Mouse (Mus musculus) lung, embryonic 14.5 days (tissue): ENCODE data around the gene Ptchd3. TPM values are rescaled to one million over a fixed set of nuclear protein-coding genes. Genes with fewer than 3 reads are reported as not detected.

Experiments used
- ATAC-seq: fragments of 200-750 bp; cut with Nextera tagmentation; 2 replicates; pipeline ENCODE4 v1.8.0; 2017; ENCODE audit warnings: mild to moderate bottlenecking, moderate TSS enrichment, moderate library complexity; ENCODE audit not compliant: insufficient read depth
- DNase-seq: peaks from one replicate; pipeline ENCODE4 v3.0.0-alpha.2; 2015
- H3K27ac ChIP-seq: fragments of 300-500 bp; sonication (generic); 2 replicates; pipeline ENCODE4 v1.5.1; 2014; ENCODE audit warnings: low read depth, mild to moderate bottlenecking, moderate library complexity
- H3K27me3 ChIP-seq: fragments of 300-500 bp; sonication (generic); 2 replicates; pipeline ENCODE4 v1.6.1; 2014; ENCODE audit warnings: low read length, control low read depth; ENCODE audit not compliant: insufficient read depth
- H3K36me3 ChIP-seq: fragments of 300-500 bp; sonication (generic); 2 replicates; pipeline ENCODE4 v1.6.1; 2014; ENCODE audit warnings: control low read depth; ENCODE audit not compliant: insufficient read depth
- H3K4me1 ChIP-seq: fragments of 300-500 bp; sonication (generic); 2 replicates; pipeline ENCODE4 v1.6.1; 2014; ENCODE audit warnings: antibody characterized with exemption, control low read depth; ENCODE audit not compliant: insufficient read depth
- H3K4me2 ChIP-seq: fragments of 300-500 bp; sonication (generic); 2 replicates; pipeline ENCODE4 v1.6.1; 2014; ENCODE audit warnings: mild to moderate bottlenecking
- H3K4me3 ChIP-seq: fragments of 300-500 bp; sonication (generic); 2 replicates; pipeline ENCODE4 v1.5.1; 2014; ENCODE audit warnings: low read depth, low read length
- H3K9ac ChIP-seq: fragments of 300-500 bp; sonication (generic); 2 replicates; pipeline ENCODE4 v1.6.1; 2014
- H3K9me3 ChIP-seq: fragments of 300-500 bp; sonication (generic); 2 replicates; pipeline ENCODE4 v1.6.1; 2016; ENCODE audit warnings: low read depth, low read length, control low read depth
- CTCF ChIP-seq: IDR thresholded peaks from 2 replicates; pipeline ENCODE4 v1.5.1; 2016; ENCODE audit warnings: antibody characterized with exemption, low read depth
- WGBS: fragments of 180-500 bp; shearing (Covaris S2); extraction: QIAGEN DNeasy Blood & Tissue Kit; methylation state at CpG from one replicate; pipeline ENCODE4 v1.1.7; 2014; 5-methylcytosine and 5-hydroxymethylcytosine counted together
- polyA plus RNA-seq: library from polyadenylated mRNA; unstranded; fragments of >200 nt; fragmentation: Nextera tagmentation; extraction: Ambion mirVana; gene quantifications from 2 replicates; pipeline ENCODE4 v1.2.1, GENCODE M21; 2014

Gene Ptchd3
- polyA plus RNA-seq, 1 experiment from 2014 or later: not detected

DNA sequence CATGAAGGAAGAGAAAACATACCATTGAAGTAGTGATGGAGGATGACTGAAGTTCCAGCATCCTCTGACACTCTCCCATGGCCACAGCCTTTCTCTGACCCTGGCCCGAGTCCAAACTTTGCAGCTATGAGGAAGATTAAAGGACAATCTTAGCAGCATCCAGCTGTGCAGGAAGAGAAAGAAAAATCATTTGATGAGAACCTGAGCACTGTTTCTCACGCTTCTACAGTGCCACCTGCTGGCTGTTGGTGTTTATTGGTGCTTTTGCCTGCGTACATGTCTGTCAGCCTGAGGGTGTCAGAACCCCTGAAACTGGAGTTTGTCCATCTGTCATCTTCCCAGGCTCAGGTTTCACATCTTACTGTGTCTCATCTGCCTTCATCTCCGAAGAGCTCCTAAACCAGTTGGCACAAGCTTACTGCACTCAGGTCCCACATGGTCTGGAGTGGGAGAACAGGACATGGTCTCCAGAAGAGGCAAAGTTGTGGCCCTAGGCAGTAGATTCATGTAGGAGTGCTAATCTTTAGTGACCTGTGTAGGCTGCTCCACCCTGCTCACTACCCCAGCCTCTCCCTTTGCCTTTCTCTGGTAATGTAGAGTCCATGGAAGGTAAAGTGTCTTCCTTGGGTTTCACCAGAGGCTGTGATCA, 21.7 kb upstream of the Ptchd3 start:
- Histone ChIP-seq H3K4me2 (no peak overlapping the region), H3K27me3 (no peaks in the 10 kb centered on the region), H3K9ac (no peak overlapping the region), H3K9me3 (no peaks in the 10 kb centered on the region), H3K36me3 (no peaks in the 10 kb centered on the region), H3K4me3 (no peak overlapping the region), H3K4me1 (no peaks in the 10 kb centered on the region), H3K27ac (no peak overlapping the region)
- 2% methylated on average over 4 of the region's 4 CpGs for WGBS
- DNase-seq (peak; percentile 96), ATAC-seq (peak; percentile 80)
- peak; percentile 91 for TF ChIP-seq CTCF

GRCm38 (mm10) chr11:121808866-121809265, 21.2 kb upstream of the Ptchd3 start:
- Histone ChIP-seq H3K4me2 (no peak overlapping the region), H3K9ac (no peak overlapping the region), H3K27ac (no peak overlapping the region), H3K4me3 (no peak overlapping the region), H3K36me3 (no peaks in the 10 kb centered on the region), H3K4me1 (no peaks in the 10 kb centered on the region), H3K9me3 (no peaks in the 10 kb centered on the region), H3K27me3 (no peaks in the 10 kb centered on the region)
- no peak for TF ChIP-seq CTCF
- 46% methylated on average over 1 of the region's 1 CpGs for WGBS
- DNase-seq (peak; percentile 17), ATAC-seq (peak; percentile 42; the same call in 1 of the 2 replicates)

GRCm38 (mm10) chr11:121845923-121846322, 15.9 kb downstream of the Ptchd3 start:
- Histone ChIP-seq H3K4me1 (no peaks in the 10 kb centered on the region), H3K27ac (no peak overlapping the region)

GRCm38 (mm10) chr11:121847790-121848299, 17.8 kb downstream of the Ptchd3 start:
- H3K27me3 ChIP-seq: no peaks in the 10 kb centered on the region
- DNase-seq (peak; percentile 93), ATAC-seq (peak; percentile 100)
- no peaks in the 10 kb centered on the region for H3K4me1 ChIP-seq
- peak overlapping the region; percentile 61 for H3K4me2 ChIP-seq
- H3K4me3 ChIP-seq: peak overlapping the region; percentile 32
- whole genome bisulfite sequencing: 2% methylated on average over 11 of the region's 11 CpGs
- peak overlapping the region; percentile 54; the same call in 1 of the 2 replicates for H3K27ac ChIP-seq
- H3K9ac ChIP-seq: peak overlapping the region; percentile 50
- no peaks in the 10 kb centered on the region for H3K36me3 ChIP-seq
- no peaks in the 10 kb centered on the region for H3K9me3 ChIP-seq
- no peak for TF ChIP-seq CTCF

More at GRCm38 (mm10) chr11:121845923-121846322, 15.9 kb downstream of the Ptchd3 start:
- Histone ChIP-seq H3K4me3 (no peak overlapping the region), H3K4me2 (no peak overlapping the region), H3K9me3 (no peaks in the 10 kb centered on the region), H3K36me3 (no peaks in the 10 kb centered on the region), H3K27me3 (no peaks in the 10 kb centered on the region), H3K9ac (no peak overlapping the region)
- peak; percentile 59 for TF ChIP-seq CTCF
- ATAC-seq (no peak), DNase-seq (peak; percentile 49)
- WGBS: 51% methylated on average over 2 of the region's 2 CpGs

Other genes with a start within 250 kb of the Ptchd3 start
- gene B3gntl1, start 157.1 kb upstream of the Ptchd3 start, polyA plus RNA-seq: 7.3 and 8.0 TPM in 2 replicates
- gene Metrnl, start 128.7 kb upstream of the Ptchd3 start, polyA plus RNA-seq: 18.6 and 20.2 TPM in 2 replicates